Mouse (Mus musculus): ENCODE data around the gene Hpca. TPM values are rescaled to one million over a fixed set of nuclear protein-coding genes. Genes with fewer than 3 reads are reported as not detected.

Gene Hpca
- polyA plus RNA-seq, 1 experiment from 2014 or later = 1.7 TPM

GRCm38 (mm10) chr4:129087850-129088249, 34.0 kb downstream of the Hpca start:
- 45% methylated on average over 5 of the region's 5 CpGs for WGBS
- no peak for TF ChIP-seq CTCF (IDR thresholded peaks at IDR 0.05; ENCODE audit: low read depth)

GRCm38 (mm10) chr4:129086078-129086477, 35.8 kb downstream of the Hpca start:
- ATAC-seq (ENCODE audit: insufficient read depth) = no peak; the same call in 1 of the 2 replicates
- Histone ChIP-seq H3K27me3 (ENCODE audit: insufficient read depth, low read length) (no peaks in the 10 kb centered on the region), H3K9me3 (ENCODE audit: low read depth, low read length) (no peaks in the 10 kb centered on the region), H3K9ac (no peak overlapping the region), H3K27ac (ENCODE audit: low read depth) (no peak overlapping the region), H3K36me3 (ENCODE audit: insufficient read depth) (peaks cover 13% of the 10 kb centered on the region), H3K4me3 (ENCODE audit: low read depth, low read length) (no peak overlapping the region), H3K4me1 (ENCODE audit: insufficient read depth) (no peaks in the 10 kb centered on the region), H3K4me2 (no peak overlapping the region)
- peak; percentile 94 for TF ChIP-seq CTCF (IDR thresholded peaks at IDR 0.05; ENCODE audit: low read depth)
- peak; percentile 90 for DNase-seq
- 27% methylated on average over 8 of the region's 8 CpGs for WGBS

More at GRCm38 (mm10) chr4:129087850-129088249, 34.0 kb downstream of the Hpca start:
- H3K27me3 ChIP-seq (ENCODE audit: insufficient read depth, low read length) = no peaks in the 10 kb centered on the region
- no peak overlapping the region for H3K9ac ChIP-seq
- H3K9me3 ChIP-seq (ENCODE audit: low read depth, low read length) = no peaks in the 10 kb centered on the region
- peaks cover 4% of the 10 kb centered on the region for H3K36me3 ChIP-seq (ENCODE audit: insufficient read depth)
- no peak overlapping the region for H3K27ac ChIP-seq (ENCODE audit: low read depth)
- H3K4me1 ChIP-seq (ENCODE audit: insufficient read depth) = no peaks in the 10 kb centered on the region
- DNase-seq = no peak
- H3K4me3 ChIP-seq (ENCODE audit: low read depth, low read length) = no peak overlapping the region
- ATAC-seq (ENCODE audit: insufficient read depth) = no peak
- H3K4me2 ChIP-seq = no peak overlapping the region

- H3K27ac ChIP-seq (ENCODE audit: low read depth) = no peak overlapping the region
- H3K9me3 ChIP-seq (ENCODE audit: low read depth, low read length) = no peaks in the 10 kb centered on the region
- DNase-seq (no peak), ATAC-seq (ENCODE audit: insufficient read depth) (no peak)
- no peak overlapping the region for H3K4me3 ChIP-seq (ENCODE audit: low read depth, low read length)
- H3K27me3 ChIP-seq (ENCODE audit: insufficient read depth, low read length) = no peaks in the 10 kb centered on the region
- H3K4me1 ChIP-seq (ENCODE audit: insufficient read depth) = no peaks in the 10 kb centered on the region
- peaks cover 25% of the 10 kb centered on the region for H3K36me3 ChIP-seq (ENCODE audit: insufficient read depth)
- 89% methylated on average over 9 of the region's 9 CpGs for WGBS
- no peak for TF ChIP-seq CTCF (IDR thresholded peaks at IDR 0.05; ENCODE audit: low read depth)
- H3K4me2 ChIP-seq = no peak overlapping the region
- H3K9ac ChIP-seq = no peak overlapping the region
These were observed 36.9 kb downstream of the Hpca start for GRCm38 (mm10) chr4:129084896-129085295.

- no peak overlapping the region for H3K9ac ChIP-seq
- no peak overlapping the region for H3K27ac ChIP-seq (ENCODE audit: low read depth)
- H3K36me3 ChIP-seq (ENCODE audit: insufficient read depth) = peaks cover 45% of the 10 kb centered on the region
- H3K4me3 ChIP-seq (ENCODE audit: low read depth, low read length) = no peak overlapping the region
- TF ChIP-seq CTCF (IDR thresholded peaks at IDR 0.05; ENCODE audit: low read depth) = peak; percentile 88
- WGBS = 34% methylated on average over 10 of the region's 10 CpGs
- H3K4me1 ChIP-seq (ENCODE audit: insufficient read depth) = no peaks in the 10 kb centered on the region
- H3K4me2 ChIP-seq = no peak overlapping the region
- no peaks in the 10 kb centered on the region; the same call in 1 of the 2 replicates for H3K9me3 ChIP-seq (ENCODE audit: low read depth, low read length)
- DNase-seq (peak; percentile 90), ATAC-seq (ENCODE audit: insufficient read depth) (peak; percentile 67)
- no peaks in the 10 kb centered on the region for H3K27me3 ChIP-seq (ENCODE audit: insufficient read depth, low read length)
These were observed 39.3 kb downstream of the Hpca start for GRCm38 (mm10) chr4:129082379-129083115.

GRCm38 (mm10) chr4:129081939-129082338, 39.9 kb downstream of the Hpca start:
- H3K9ac ChIP-seq = no peak overlapping the region
- no peak for TF ChIP-seq CTCF (IDR thresholded peaks at IDR 0.05; ENCODE audit: low read depth)
- no peak overlapping the region for H3K4me2 ChIP-seq
- H3K9me3 ChIP-seq (ENCODE audit: low read depth, low read length) = no peaks in the 10 kb centered on the region; the same call in 1 of the 2 replicates
- no peak overlapping the region for H3K4me3 ChIP-seq (ENCODE audit: low read depth, low read length)
- DNase-seq (no peak), ATAC-seq (ENCODE audit: insufficient read depth) (no peak)
- peaks cover 47% of the 10 kb centered on the region for H3K36me3 ChIP-seq (ENCODE audit: insufficient read depth)
- H3K4me1 ChIP-seq (ENCODE audit: insufficient read depth) = no peaks in the 10 kb centered on the region
- H3K27me3 ChIP-seq (ENCODE audit: insufficient read depth, low read length) = no peaks in the 10 kb centered on the region
- H3K27ac ChIP-seq (ENCODE audit: low read depth) = no peak overlapping the region
- WGBS = 74% methylated on average over 3 of the region's 3 CpGs

- ATAC-seq (ENCODE audit: insufficient read depth) (no peak), DNase-seq (no peak)
- H3K9me3 ChIP-seq (ENCODE audit: low read depth, low read length) = no peaks in the 10 kb centered on the region; the same call in 1 of the 2 replicates
- no peak overlapping the region for H3K4me2 ChIP-seq
- no peaks in the 10 kb centered on the region for H3K4me1 ChIP-seq (ENCODE audit: insufficient read depth)
- no peak for TF ChIP-seq CTCF (IDR thresholded peaks at IDR 0.05; ENCODE audit: low read depth)
- WGBS = 80% methylated on average over 6 of the region's 6 CpGs
- H3K36me3 ChIP-seq (ENCODE audit: insufficient read depth) = peaks cover 52% of the 10 kb centered on the region
- no peaks in the 10 kb centered on the region for H3K27me3 ChIP-seq (ENCODE audit: insufficient read depth, low read length)
- H3K4me3 ChIP-seq (ENCODE audit: low read depth, low read length) = no peak overlapping the region
- no peak overlapping the region for H3K27ac ChIP-seq (ENCODE audit: low read depth)
- H3K9ac ChIP-seq = no peak overlapping the region
These were observed 40.3 kb downstream of the Hpca start for GRCm38 (mm10) chr4:129081512-129081911.

- Histone ChIP-seq H3K4me2 (no peak overlapping the region), H3K4me3 (ENCODE audit: low read depth, low read length) (no peak overlapping the region), H3K27me3 (ENCODE audit: insufficient read depth, low read length) (no peaks in the 10 kb centered on the region), H3K4me1 (ENCODE audit: insufficient read depth) (no peaks in the 10 kb centered on the region), H3K27ac (ENCODE audit: low read depth) (no peak overlapping the region), H3K36me3 (ENCODE audit: insufficient read depth) (peaks cover 55% of the 10 kb centered on the region), H3K9ac (no peak overlapping the region; the same call in 1 of the 2 replicates), H3K9me3 (ENCODE audit: low read depth, low read length) (no peaks in the 10 kb centered on the region; the same call in 1 of the 2 replicates)
- no peak for DNase-seq
- no peak for ATAC-seq (ENCODE audit: insufficient read depth)
- TF ChIP-seq CTCF (IDR thresholded peaks at IDR 0.05; ENCODE audit: low read depth) = no peak
- 82% methylated on average over 7 of the region's 7 CpGs for whole genome bisulfite sequencing
These were observed 40.8 kb downstream of the Hpca start for GRCm38 (mm10) chr4:129081041-129081440.

Data from lung, embryonic 14.5 days (tissue).